Mouse (Mus musculus) neural tube, embryonic 11.5 days (tissue): ENCODE results near the gene Car5a. TPM values are rescaled to one million over a fixed set of nuclear protein-coding genes. Genes with fewer than 3 reads are reported as not detected.

Experiments used
- ATAC-seq: fragments of 200-750 bp; cut with Nextera tagmentation; 2 replicates; pipeline ENCODE4 v1.8.0; 2017; ENCODE audit warnings: moderate number of reproducible peaks, mild to moderate bottlenecking, moderate TSS enrichment, moderate library complexity; ENCODE audit not compliant: insufficient read depth, low FRiP score, low TSS enrichment
- DNase-seq: peaks from one replicate; pipeline ENCODE4 v3.0.0-alpha.2; 2015; ENCODE audit warnings: low spot score
- H3K27ac ChIP-seq: fragments of 300-500 bp; sonication (generic); 2 replicates; pipeline ENCODE4 v1.5.1; 2014; ENCODE audit warnings: low read depth, mild to moderate bottlenecking, low read length
- H3K27me3 ChIP-seq: fragments of 300-500 bp; sonication (generic); 2 replicates; pipeline ENCODE4 v1.6.1; 2014; ENCODE audit warnings: mild to moderate bottlenecking, low read length, mixed read lengths; ENCODE audit not compliant: control insufficient read depth, insufficient read depth
- H3K36me3 ChIP-seq: fragments of 300-500 bp; sonication (generic); 2 replicates; pipeline ENCODE4 v1.6.1; 2014; ENCODE audit warnings: mild to moderate bottlenecking, low read length, moderate library complexity, mixed read lengths; ENCODE audit not compliant: control insufficient read depth, insufficient read depth
- H3K4me1 ChIP-seq: fragments of 300-500 bp; sonication (generic); 2 replicates; pipeline ENCODE4 v1.6.1; 2014; ENCODE audit warnings: low read length, mixed read lengths; ENCODE audit not compliant: control insufficient read depth, insufficient read depth
- H3K4me2 ChIP-seq: fragments of 300-500 bp; sonication (generic); 2 replicates; pipeline ENCODE4 v1.6.1; 2014; ENCODE audit warnings: low read depth, mild to moderate bottlenecking, moderate library complexity
- H3K4me3 ChIP-seq: fragments of 300-500 bp; sonication (generic); 2 replicates; pipeline ENCODE4 v1.5.1; 2014; ENCODE audit warnings: low read depth, low read length
- H3K9ac ChIP-seq: fragments of 300-500 bp; sonication (generic); 2 replicates; pipeline ENCODE4 v1.6.1; 2014; ENCODE audit warnings: mild to moderate bottlenecking, low read length
- H3K9me3 ChIP-seq: fragments of 300-500 bp; sonication (generic); 2 replicates; pipeline ENCODE4 v1.6.1; 2016; ENCODE audit warnings: low read length; ENCODE audit not compliant: control insufficient read depth
- WGBS: fragments of 180-500 bp; shearing (Covaris S2); extraction: QIAGEN DNeasy Blood & Tissue Kit; methylation state at CpG from one replicate; pipeline ENCODE4 v1.1.7; 2014; 5-methylcytosine and 5-hydroxymethylcytosine counted together
- polyA plus RNA-seq: library from polyadenylated mRNA; unstranded; fragments of >200 nt; fragmentation: Nextera tagmentation; extraction: Ambion mirVana; gene quantifications from 2 replicates; pipeline ENCODE4 v1.2.1, GENCODE M21; 2014

Car5a gene
- polyA plus RNA-seq, 1 experiment from 2014 or later = not detected

DNA sequence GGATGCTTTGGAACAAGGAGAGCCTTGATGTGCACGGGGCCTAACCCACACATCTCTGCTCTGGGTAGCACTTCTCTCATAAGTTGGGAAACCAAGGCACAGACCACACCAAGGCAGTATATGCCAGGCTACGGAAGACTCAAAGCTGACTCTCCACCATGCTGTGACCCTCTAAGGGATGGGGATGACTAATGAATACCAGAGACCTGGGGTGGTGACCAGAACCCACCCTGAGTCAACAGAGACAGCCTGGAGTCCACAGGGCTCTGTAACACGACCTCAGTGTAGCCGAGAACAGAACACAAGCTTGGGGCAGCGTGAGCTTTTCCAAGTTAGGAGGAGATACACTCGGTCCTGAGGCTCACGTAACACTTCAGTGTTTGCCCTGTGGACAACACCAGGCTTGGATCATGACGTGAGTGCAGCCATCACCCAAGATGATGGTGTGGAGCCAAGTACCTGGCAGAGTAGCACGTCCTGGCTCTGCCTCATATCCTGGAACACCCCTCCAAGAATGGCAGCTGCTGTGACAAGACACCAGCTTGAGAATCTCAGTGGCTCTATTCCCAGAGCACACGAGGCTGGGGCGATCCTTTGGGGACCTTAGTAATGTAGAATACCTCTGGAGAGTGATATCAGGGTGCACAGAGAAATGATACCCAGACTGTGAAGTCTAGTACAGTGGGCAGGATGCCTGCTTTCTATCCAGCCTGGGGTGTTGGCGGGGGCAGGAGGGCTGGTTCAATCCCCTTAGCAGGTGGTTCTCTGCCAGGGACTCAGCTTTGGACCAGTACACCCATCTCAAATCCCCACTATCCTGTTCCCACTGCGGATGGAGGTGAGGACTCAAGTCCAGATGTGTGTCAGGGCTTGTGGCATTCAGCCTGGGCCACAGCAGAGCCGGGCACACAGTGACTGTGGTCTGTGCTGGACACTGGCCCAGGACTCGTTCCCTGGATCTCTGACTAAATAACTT is 54.6 kb downstream of the Car5a start:
- DNase-seq (no peak), ATAC-seq (no peak)
- H3K27ac ChIP-seq = no peak overlapping the region
- no peaks in the 10 kb centered on the region for H3K4me1 ChIP-seq
- no peak overlapping the region for H3K4me3 ChIP-seq
- H3K4me2 ChIP-seq = no peak overlapping the region
- peaks cover 2% of the 10 kb centered on the region for H3K36me3 ChIP-seq
- no peaks in the 10 kb centered on the region for H3K27me3 ChIP-seq
- 85% methylated on average over 15 of the region's 15 CpGs for WGBS
- H3K9ac ChIP-seq = no peak overlapping the region
- H3K9me3 ChIP-seq = no peaks in the 10 kb centered on the region

DNA sequence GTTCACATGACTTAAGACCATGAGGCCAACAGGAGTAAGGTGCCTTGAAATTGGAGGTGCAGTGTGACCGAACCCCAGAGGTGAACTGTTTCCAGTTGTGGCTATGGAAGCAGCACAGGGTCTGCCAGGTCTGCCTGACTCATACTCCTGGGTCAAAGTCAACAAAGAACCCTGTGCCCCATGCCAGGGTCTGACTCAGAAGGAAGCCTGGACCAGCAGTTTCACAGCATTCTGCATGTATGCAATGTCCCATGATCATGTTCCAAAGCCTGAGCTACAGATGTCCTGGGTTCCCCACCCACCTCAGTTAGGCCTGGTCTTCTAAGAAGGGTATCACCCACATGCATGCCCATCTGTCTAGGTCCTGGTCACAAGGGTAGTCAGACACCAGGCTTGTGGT is 55.4 kb downstream of the Car5a start:
- Histone ChIP-seq H3K36me3 (peaks cover 4% of the 10 kb centered on the region), H3K4me2 (no peak overlapping the region), H3K4me1 (no peaks in the 10 kb centered on the region), H3K27me3 (no peaks in the 10 kb centered on the region), H3K4me3 (no peak overlapping the region), H3K9me3 (no peaks in the 10 kb centered on the region), H3K9ac (no peak overlapping the region), H3K27ac (no peak overlapping the region)
- DNase-seq (no peak), ATAC-seq (no peak)
- 100% methylated on average over 1 of the region's 1 CpGs for WGBS

DNA sequence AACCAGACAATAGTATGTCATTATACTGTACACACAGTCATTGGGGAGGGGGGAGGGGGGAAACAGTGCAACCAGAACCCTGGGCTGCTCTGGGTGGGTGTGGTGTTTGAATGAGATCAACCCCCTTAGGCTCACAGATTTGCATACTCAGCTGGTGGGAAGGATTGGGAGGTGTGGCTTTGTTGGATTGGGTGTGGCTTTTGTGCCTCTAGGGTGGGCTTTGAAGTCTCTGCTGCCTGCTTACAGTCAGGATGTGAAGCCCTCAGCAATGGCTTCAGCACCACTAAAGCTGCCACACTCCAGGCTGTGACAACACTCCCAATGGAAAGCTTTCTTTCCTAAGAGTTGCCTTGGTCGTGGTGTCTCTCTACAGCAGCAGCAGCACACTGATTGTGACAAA is 57.2 kb downstream of the Car5a start:
- no peak overlapping the region for H3K27ac ChIP-seq
- WGBS = 67% methylated on average over 1 of the region's 1 CpGs
- H3K36me3 ChIP-seq = peaks cover 9% of the 10 kb centered on the region
- ATAC-seq (no peak), DNase-seq (no peak)
- H3K27me3 ChIP-seq = no peaks in the 10 kb centered on the region
- H3K4me2 ChIP-seq = no peak overlapping the region
- H3K4me1 ChIP-seq = no peaks in the 10 kb centered on the region
- no peaks in the 10 kb centered on the region for H3K9me3 ChIP-seq
- H3K4me3 ChIP-seq = no peak overlapping the region
- no peak overlapping the region for H3K9ac ChIP-seq

- no peak overlapping the region for H3K9ac ChIP-seq
- DNase-seq = no peak
- H3K36me3 ChIP-seq = peaks cover 9% of the 10 kb centered on the region
- H3K9me3 ChIP-seq = no peaks in the 10 kb centered on the region
- no peak overlapping the region for H3K27ac ChIP-seq
- H3K27me3 ChIP-seq = no peaks in the 10 kb centered on the region
- 83% methylated on average over 6 of the region's 6 CpGs for WGBS
- H3K4me1 ChIP-seq = no peaks in the 10 kb centered on the region
- no peak for ATAC-seq
- H3K4me2 ChIP-seq = no peak overlapping the region
- H3K4me3 ChIP-seq = no peak overlapping the region
Measured at GRCm38 (mm10) chr8:121885433-121885832, 59.3 kb downstream of the Car5a start.

DNA sequence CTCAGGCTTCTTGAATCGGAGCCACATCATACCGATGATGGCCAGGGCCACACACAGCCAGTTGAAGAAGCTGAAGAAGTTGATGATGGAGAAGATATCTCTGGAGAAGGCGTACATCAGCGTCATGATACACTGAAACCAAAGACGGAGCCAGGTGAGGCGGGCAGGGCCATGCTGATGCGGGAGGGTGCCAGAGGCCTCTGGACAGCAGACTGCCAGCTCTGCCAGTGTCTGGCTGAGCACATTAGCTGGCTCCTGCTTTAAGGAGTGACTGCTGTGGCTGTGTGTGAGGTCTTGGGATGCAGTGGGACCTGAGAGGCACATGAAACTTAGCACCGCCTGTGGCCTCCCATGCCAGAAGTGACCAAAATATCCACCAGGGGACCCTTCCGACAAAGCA is 59.7 kb downstream of the Car5a start:
- WGBS = 94% methylated on average over 9 of the region's 9 CpGs
- Histone ChIP-seq H3K9me3 (no peaks in the 10 kb centered on the region), H3K4me3 (no peak overlapping the region), H3K36me3 (peaks cover 11% of the 10 kb centered on the region), H3K4me2 (no peak overlapping the region), H3K4me1 (no peaks in the 10 kb centered on the region), H3K9ac (no peak overlapping the region), H3K27ac (no peak overlapping the region), H3K27me3 (no peaks in the 10 kb centered on the region)
- DNase-seq (no peak), ATAC-seq (no peak)

- H3K4me3 ChIP-seq = no peak overlapping the region
- no peaks in the 10 kb centered on the region for H3K4me1 ChIP-seq
- 95% methylated on average over 3 of the region's 3 CpGs for WGBS
- H3K9me3 ChIP-seq = no peaks in the 10 kb centered on the region
- no peak overlapping the region for H3K9ac ChIP-seq
- no peak for DNase-seq
- no peak overlapping the region for H3K4me2 ChIP-seq
- no peak overlapping the region for H3K27ac ChIP-seq
- H3K36me3 ChIP-seq = peaks cover 11% of the 10 kb centered on the region
- H3K27me3 ChIP-seq = no peaks in the 10 kb centered on the region
- ATAC-seq = no peak
Measured at GRCm38 (mm10) chr8:121884181-121884580, 60.5 kb downstream of the Car5a start.

DNA sequence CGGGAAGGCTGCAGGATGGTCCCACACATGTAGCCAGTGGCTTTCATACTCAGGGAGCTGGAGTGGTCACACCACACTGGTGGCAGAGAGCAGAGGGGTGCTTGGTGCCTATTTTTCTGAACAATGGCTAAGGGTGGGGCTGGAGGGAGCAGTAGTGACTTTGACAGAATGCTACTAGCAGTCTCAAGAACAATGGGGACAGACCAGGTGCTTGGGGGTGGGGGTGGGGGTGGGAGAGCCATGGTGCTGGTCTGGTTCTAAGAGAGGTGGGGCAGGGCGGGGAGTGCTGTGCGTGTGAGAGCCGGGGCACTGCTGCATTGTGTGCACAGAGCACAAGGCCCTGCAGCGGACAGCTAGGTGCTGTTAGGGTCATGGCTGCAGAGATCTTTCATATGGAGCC is 62.8 kb downstream of the Car5a start:
- no peak overlapping the region for H3K27ac ChIP-seq
- H3K4me1 ChIP-seq = no peaks in the 10 kb centered on the region
- ATAC-seq = no peak
- WGBS = 79% methylated on average over 5 of the region's 5 CpGs
- no peaks in the 10 kb centered on the region for H3K9me3 ChIP-seq
- H3K9ac ChIP-seq = no peak overlapping the region
- no peaks in the 10 kb centered on the region for H3K27me3 ChIP-seq
- peaks cover 11% of the 10 kb centered on the region for H3K36me3 ChIP-seq
- no peak overlapping the region for H3K4me2 ChIP-seq
- H3K4me3 ChIP-seq = no peak overlapping the region
- DNase-seq = no peak

- Histone ChIP-seq H3K4me2 (no peak overlapping the region), H3K9me3 (no peaks in the 10 kb centered on the region), H3K27me3 (no peaks in the 10 kb centered on the region), H3K4me3 (no peak overlapping the region), H3K9ac (no peak overlapping the region), H3K4me1 (no peaks in the 10 kb centered on the region), H3K36me3 (peaks cover 9% of the 10 kb centered on the region), H3K27ac (no peak overlapping the region)
- DNase-seq (no peak), ATAC-seq (no peak)
- 78% methylated on average over 1 of the region's 1 CpGs for WGBS
Measured at GRCm38 (mm10) chr8:121880818-121881217, 63.9 kb downstream of the Car5a start.

DNA sequence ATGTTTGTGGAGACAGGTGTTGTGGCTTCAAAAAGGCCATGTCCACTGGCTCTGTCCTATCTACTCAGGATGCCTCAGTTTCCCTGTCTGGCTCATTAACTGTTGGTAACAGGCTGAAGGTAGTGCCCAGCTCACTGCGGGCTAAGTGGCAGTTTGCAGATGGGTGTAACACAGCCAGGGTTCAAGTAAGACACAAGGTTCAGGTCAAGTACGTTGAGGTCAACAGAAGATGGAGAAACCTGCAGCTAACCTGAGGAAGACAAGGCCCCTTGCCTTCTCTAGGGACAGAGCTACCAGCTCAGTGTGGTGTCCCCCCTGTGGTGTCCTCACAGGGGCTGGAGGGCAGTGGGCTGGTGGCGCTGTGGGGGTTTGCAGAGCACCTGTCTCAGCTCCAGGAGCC is 65.0 kb downstream of the Car5a start:
- WGBS = 88% methylated on average over 3 of the region's 3 CpGs
- DNase-seq = no peak
- Histone ChIP-seq H3K27me3 (no peaks in the 10 kb centered on the region), H3K36me3 (peaks cover 7% of the 10 kb centered on the region), H3K9me3 (no peaks in the 10 kb centered on the region), H3K4me2 (no peak overlapping the region), H3K4me1 (no peaks in the 10 kb centered on the region), H3K4me3 (no peak overlapping the region), H3K27ac (no peak overlapping the region), H3K9ac (no peak overlapping the region)
- ATAC-seq = no peak
